Mouse (Mus musculus) splenic B cell, adult 2 months (primary cell): ENCODE data around the gene Slc25a18.

Experiments used
- DNase-seq: peaks from one replicate; pipeline ENCODE4 v3.0.0-alpha.2; 2011; ENCODE audit warnings: low read depth, low spot score
- H3K27me3 ChIP-seq: 2 replicates; pipeline ENCODE4 v1.6.1; 2012; ENCODE audit warnings: mild to moderate bottlenecking, low read length, moderate library complexity, mixed read lengths; ENCODE audit not compliant: control insufficient read depth, poor library complexity, insufficient read depth, severe bottlenecking
- H3K36me3 ChIP-seq: 2 replicates; pipeline ENCODE4 v1.6.1; 2012; ENCODE audit warnings: mild to moderate bottlenecking, low read length, moderate library complexity, mixed read lengths; ENCODE audit not compliant: control insufficient read depth, poor library complexity, insufficient read depth, severe bottlenecking

Gene Slc25a18

DNA sequence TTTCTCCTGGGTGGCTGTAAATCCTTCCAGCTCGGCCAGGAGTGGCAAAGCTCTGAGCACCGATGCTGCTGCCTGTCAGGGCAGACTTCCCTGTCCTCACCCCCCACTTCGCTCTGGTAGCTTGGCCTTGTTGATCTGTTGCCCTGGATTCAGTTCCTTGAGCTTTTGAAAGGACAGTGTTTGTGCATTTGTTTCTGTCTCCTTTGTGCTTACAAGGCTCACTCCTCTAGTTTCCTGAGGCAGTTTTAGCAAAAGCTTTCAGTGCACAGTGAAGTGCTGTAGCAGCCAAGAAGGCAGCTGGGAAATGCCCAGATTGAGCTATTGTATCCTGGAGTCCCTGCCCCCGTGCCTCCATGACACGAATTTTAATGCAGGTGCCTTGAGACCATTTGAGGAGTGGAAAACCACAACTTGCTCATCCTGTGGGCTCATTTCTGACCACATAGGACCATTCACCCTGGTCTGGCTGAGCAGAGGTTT lies at the start of gene Slc25a18:
Gene Slc25a18 (plus strand): TSS at position 430 of the 480 bp plus-strand sequence.
- Histone ChIP-seq H3K27me3 (no peaks in the 10 kb centered on the region), H3K36me3 (no peaks in the 10 kb centered on the region)
- no peak for DNase-seq

DNA sequence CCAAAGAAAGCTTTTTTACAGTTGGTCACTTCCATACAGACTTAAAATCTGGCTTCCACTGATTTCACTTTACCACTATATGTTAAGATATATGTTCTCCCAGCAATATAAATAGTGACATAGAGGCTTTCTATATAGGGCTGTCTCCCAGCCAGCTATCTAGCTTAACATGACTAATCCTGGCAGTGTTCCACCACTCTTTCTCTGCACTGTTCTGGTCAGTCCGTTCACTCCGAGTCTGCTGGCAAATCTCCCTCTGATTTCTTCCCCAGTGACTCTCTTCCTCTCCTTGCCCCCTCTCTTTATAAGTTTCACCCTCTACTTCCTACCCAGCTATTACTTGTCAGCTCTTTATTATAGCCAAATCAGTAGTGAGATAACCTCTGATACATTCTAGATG lies 47.4 kb upstream of the Slc25a18 start:
- H3K36me3 ChIP-seq, result no peaks in the 10 kb centered on the region
- no peak for DNase-seq

GRCm38 (mm10) chr6:120736011-120736410 lies 37.4 kb upstream of the Slc25a18 start:
- no peak for DNase-seq
- no peaks in the 10 kb centered on the region for H3K27me3 ChIP-seq
- H3K36me3 ChIP-seq, result no peaks in the 10 kb centered on the region; the same call in 1 of the 2 replicates

More for the DNA sequence above, 47.4 kb upstream of the Slc25a18 start:
- H3K27me3 ChIP-seq, result no peaks in the 10 kb centered on the region

- Histone ChIP-seq H3K36me3 (no peaks in the 10 kb centered on the region; the same call in 1 of the 2 replicates), H3K27me3 (no peaks in the 10 kb centered on the region)
- peak; percentile 82 for DNase-seq
Observed at GRCm38 (mm10) chr6:120736566-120736965, 36.8 kb upstream of the Slc25a18 start.

DNA sequence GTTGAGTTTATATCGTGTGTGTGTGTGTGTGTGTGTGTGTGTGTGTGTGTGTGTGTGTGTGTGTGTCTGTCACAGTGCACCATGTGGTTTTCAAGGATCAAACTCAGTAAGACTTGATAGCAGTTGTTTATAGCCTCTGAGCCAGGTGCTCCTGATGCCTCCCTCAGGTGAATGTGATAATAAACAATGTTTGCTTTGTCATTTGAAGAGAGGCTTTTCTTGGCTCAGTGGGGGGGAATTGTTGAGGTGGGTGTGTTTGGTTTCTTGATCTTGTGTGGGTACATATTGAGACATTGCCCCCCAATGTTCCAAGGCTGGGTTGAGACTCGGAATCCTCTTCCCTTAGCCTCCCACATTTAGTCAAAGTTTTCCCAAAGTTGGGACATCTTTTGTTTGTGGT lies 30.2 kb upstream of the Slc25a18 start:
- H3K36me3 ChIP-seq, result no peaks in the 10 kb centered on the region; the same call in 1 of the 2 replicates
- DNase-seq, result no peak
- no peaks in the 10 kb centered on the region for H3K27me3 ChIP-seq

DNA sequence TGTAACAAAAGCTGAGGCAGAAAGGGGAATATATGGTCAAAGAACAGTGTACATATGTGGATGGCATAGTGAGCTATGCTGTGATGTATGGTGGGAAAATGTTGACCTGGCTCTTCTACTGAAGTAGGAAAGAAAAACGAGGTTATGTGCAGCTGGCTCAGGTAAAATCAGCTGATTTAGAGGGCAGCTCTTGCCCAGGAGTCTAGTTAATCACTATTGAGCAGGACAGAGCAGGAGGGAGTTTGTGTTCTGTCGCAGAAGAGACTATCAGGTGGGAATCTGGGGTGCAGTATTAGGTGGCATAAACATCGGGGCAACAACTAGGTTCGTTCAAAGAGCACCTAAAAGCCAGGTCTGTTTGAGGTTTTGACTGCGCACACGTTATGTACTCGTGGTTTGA lies 29.1 kb upstream of the Slc25a18 start:
- Histone ChIP-seq H3K36me3 (no peaks in the 10 kb centered on the region; the same call in 1 of the 2 replicates), H3K27me3 (no peaks in the 10 kb centered on the region)
- DNase-seq, result no peak

DNA sequence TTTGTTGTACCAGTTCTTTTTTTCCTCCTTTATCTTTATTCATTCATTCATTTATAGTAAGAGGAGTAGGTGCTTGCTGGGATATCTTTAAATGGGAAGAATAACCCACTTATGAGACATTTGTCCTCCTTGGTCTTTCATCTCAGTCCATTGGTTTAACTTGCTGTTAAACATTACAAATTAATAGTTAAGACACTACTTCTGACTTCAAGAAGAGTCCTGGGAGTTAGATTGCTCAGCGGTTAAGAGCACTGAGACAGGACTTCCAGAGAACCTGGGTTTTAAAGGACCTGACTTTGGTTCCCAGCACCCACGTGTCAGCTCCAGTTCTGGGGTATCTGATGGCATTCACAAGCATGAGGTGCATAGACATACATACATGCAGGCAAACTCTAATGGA lies 27.0 kb upstream of the Slc25a18 start:
- no peaks in the 10 kb centered on the region; the same call in none of the 2 replicates for H3K36me3 ChIP-seq
- DNase-seq, result no peak
- H3K27me3 ChIP-seq, result no peaks in the 10 kb centered on the region

- Histone ChIP-seq H3K36me3 (peaks cover 19% of the 10 kb centered on the region), H3K27me3 (no peaks in the 10 kb centered on the region)
- no peak for DNase-seq
Observed at GRCm38 (mm10) chr6:120761151-120761550, 12.2 kb upstream of the Slc25a18 start.

GRCm38 (mm10) chr6:120769972-120770371 lies 3.4 kb upstream of the Slc25a18 start:
- no peaks in the 10 kb centered on the region for H3K36me3 ChIP-seq
- H3K27me3 ChIP-seq, result no peaks in the 10 kb centered on the region
- DNase-seq, result no peak

DNA sequence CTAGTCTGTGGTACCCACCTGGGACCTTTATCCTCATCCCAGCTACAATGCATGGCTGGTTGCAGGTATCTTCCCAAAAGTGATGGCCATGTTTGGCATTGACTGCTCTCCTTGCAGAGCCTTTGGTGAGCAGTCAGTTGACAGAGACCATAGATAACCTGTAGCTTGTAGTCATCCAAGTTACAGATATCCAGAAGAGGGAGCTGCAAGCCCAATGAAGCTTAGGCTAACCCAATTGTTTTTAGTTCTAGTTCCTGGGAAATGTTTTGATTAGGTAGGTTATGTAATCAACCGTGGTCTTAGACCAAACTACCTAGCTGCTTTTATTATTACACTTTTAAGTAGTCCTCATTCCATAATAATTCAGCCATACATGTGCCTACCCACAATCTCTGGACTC lies 2.0 kb upstream of the Slc25a18 start:
- H3K27me3 ChIP-seq, result no peaks in the 10 kb centered on the region
- DNase-seq, result no peak
- no peaks in the 10 kb centered on the region for H3K36me3 ChIP-seq

DNA sequence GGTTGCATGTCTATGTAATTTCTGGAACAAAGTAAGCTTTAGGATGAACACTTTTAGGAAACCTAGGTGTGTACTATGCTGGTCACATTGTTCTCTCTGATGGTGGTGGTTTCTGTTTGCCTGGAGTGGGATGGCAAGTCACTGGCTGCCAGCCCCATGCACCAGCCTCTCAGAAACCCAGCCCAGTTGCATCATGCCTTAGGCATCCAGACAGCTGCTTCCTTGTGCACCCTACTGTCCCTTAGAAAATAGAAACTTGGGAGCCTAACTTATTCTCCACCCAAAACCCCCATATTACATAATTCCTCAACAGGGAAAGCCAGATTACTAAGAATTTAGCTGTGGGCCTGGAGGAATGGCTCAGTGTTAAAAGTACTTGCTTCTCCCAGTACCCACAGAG lies 1.4 kb upstream of the Slc25a18 start:
- no peaks in the 10 kb centered on the region for H3K27me3 ChIP-seq
- no peaks in the 10 kb centered on the region for H3K36me3 ChIP-seq
- DNase-seq, result no peak

DNA sequence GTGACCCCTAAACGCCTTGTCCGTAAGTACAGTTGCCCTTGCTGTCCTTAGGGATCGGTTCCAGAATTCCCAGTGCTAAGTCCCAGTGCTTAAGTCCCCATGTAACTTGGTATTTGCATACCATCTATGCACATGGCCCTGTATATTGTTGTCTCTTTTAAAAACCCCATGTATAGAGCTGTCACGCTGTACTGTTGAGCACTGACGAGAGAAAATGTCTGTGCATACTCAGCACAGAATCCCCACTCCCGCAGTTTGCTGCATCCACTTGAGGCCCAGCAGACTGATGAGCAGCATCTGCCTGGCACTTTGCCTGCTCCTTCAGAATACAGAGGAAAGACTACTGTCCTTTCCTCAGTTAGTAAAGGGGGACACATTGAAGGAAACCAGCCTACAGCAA lies 385 bp downstream of the Slc25a18 start:
- DNase-seq, result no peak
- H3K27me3 ChIP-seq, result no peaks in the 10 kb centered on the region
- H3K36me3 ChIP-seq, result no peaks in the 10 kb centered on the region

- Histone ChIP-seq H3K36me3 (no peaks in the 10 kb centered on the region), H3K27me3 (no peaks in the 10 kb centered on the region)
- no peak for DNase-seq
Observed at GRCm38 (mm10) chr6:120776286-120776685, 2.9 kb downstream of the Slc25a18 start.

- Histone ChIP-seq H3K27me3 (no peaks in the 10 kb centered on the region), H3K36me3 (no peaks in the 10 kb centered on the region)
- no peak for DNase-seq
Observed at GRCm38 (mm10) chr6:120777533-120777932, 4.2 kb downstream of the Slc25a18 start.

DNA sequence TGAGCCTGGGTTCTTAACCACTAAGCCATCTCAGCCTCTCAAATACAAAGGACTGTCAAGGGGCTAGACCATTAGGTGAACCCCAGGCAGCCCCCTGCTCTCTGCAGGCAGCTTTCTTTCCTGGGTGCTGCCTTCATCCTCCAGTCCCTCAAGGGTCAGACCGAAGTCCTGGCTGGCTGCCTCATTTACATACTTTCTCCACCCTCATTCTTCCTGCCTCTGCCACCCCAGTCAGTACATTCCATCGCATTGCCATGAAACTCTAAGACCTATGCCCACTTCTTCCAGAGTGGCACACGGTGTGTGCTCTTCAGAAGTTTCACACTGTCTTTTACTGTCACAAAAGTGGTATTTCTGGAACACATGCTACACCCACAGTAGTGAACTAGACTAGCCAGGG lies 4.8 kb downstream of the Slc25a18 start:
- Histone ChIP-seq H3K36me3 (no peaks in the 10 kb centered on the region), H3K27me3 (no peaks in the 10 kb centered on the region)
- no peak for DNase-seq

DNA sequence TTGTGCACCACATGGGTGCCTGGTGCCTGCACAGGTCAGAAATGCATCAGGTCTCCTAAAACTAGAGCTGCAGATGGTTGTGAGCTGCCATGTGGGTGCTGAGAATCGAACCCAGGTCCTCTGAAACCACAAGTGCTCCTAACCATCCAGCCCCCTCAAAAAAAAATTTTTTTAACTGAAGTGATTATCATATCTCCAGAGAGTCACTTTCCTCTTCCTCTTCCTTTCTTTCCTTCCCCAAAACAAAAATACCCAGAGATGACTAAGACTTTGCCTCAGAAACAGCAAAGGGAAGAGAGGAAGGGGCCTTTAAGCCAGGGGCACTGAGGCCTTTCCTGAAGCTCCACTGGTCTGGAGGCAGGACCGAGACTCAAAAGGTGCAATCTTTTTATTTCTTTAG lies 9.6 kb downstream of the Slc25a18 start:
- no peaks in the 10 kb centered on the region for H3K27me3 ChIP-seq
- no peaks in the 10 kb centered on the region for H3K36me3 ChIP-seq
- no peak for DNase-seq
